Mouse (Mus musculus) right cerebral cortex, postnatal 14 days (tissue): Measurements from ENCODE around the gene Pecam1.
"Not testable (repeated sequence)": the region's sequence is repeated elsewhere in the genome, so short reads cannot be mapped to it uniquely, and the experiment has no call there.

Experiments
- DNase-seq: peaks from one replicate; pipeline ENCODE4 v3.0.0; 2022

Pecam1 gene

DNA sequence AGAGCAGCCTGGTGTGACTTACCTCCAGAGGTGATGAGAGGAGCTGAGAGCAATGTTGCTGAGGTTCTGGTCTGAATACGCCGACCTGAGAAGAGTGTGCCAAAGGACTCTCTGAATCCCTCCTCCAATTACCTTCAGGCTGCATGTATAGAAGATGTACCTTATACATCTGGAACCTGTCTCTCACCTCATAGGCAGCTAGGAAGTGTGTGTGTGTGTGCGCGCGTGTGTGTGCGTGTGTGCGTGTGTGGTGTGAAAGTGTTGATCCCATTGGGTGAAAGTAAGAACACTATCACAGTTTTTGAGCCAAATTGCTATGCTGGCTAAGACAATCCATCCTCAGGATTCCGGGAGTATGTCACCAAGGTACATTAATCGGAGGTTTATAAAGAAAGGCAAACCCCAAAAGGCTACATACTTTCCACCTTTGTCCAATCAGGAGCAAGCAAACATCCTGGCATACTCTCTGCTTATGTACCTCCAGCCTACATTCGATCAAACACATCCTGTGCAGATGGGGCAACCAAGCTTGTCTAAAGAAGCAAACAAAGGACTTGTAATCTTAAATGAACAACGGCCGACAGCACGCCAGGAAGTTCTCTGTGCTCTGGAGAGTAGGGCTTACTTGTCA is at the start of gene Pecam1:
Gene Pecam1 (minus strand): TSS at position 508 of the 631 bp plus-strand sequence.
- no peak for DNase-seq

DNA sequence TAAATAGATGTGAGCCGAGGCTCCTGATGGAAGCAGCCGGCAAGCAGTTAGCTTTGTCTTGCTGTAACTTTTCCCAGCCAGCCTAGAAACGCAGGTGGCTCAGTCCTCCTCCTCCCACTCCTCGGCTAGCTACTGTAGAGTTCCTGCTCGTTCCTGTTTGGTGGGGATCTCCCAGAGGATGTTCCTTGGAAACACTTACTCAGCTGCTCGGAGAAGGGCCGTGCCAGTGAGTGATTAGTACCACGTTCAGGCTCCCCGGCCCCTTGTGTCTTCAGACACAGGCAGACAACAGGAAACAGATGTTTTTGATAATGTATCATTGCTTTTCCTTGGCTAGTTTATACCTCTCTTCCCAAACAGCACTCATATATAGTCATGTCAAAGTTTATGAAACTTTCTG is 45.3 kb upstream of the Pecam1 start:
- DNase-seq, result no peak

GRCm38 (mm10) chr11:106793846-106794245 is 43.4 kb upstream of the Pecam1 start:
- DNase-seq, result no peak

- DNase-seq, result no peak
These were observed 39.2 kb upstream of the Pecam1 start for GRCm38 (mm10) chr11:106789649-106790048.

- peak; percentile 93 for DNase-seq
These were observed 38.5 kb upstream of the Pecam1 start, which contains the start of the genes Ddx5 and Cep95 for GRCm38 (mm10) chr11:106788775-106789459. Ddx5 (minus strand) TSS chr11:106789185. Cep95 (plus strand) TSS chr11:106789252.

DNA sequence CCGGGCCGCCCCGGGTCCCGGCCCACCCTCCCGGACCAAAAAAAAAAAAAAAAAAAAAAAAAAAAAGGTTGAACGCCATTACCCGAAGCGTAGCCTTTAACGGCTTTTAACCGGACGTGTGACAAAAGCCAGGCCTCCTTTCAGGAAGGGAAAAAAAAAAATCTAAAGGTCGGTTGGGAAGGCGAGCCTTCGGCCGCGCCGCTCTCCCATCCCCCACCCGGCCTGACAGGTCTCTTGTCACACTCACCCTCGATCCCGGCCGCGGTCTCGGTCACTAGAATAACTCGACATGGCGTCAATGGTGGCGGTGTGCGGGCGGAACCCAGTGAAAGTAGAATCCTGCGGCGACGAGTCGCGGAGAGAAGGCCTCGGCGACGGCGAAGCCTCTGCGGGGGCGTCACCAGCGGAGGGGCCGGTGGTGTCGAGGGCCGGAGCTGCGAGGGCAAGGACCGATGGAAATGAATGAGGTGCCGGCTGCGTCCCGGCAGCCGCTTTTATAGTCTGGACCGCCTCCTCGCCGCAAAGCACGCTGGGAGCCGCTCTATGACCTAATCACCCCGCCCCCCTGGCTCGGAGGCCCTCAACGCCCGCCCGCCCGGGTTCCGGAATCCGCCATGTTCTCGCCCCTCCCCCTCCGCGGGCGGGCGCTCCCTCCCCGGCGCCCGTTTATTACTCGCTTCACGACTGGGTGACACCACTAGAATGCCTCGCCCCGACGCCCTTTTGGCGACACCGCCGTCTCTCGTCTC is 37.8 kb upstream of the Pecam1 start:
- peak; percentile 100 for DNase-seq

DNA sequence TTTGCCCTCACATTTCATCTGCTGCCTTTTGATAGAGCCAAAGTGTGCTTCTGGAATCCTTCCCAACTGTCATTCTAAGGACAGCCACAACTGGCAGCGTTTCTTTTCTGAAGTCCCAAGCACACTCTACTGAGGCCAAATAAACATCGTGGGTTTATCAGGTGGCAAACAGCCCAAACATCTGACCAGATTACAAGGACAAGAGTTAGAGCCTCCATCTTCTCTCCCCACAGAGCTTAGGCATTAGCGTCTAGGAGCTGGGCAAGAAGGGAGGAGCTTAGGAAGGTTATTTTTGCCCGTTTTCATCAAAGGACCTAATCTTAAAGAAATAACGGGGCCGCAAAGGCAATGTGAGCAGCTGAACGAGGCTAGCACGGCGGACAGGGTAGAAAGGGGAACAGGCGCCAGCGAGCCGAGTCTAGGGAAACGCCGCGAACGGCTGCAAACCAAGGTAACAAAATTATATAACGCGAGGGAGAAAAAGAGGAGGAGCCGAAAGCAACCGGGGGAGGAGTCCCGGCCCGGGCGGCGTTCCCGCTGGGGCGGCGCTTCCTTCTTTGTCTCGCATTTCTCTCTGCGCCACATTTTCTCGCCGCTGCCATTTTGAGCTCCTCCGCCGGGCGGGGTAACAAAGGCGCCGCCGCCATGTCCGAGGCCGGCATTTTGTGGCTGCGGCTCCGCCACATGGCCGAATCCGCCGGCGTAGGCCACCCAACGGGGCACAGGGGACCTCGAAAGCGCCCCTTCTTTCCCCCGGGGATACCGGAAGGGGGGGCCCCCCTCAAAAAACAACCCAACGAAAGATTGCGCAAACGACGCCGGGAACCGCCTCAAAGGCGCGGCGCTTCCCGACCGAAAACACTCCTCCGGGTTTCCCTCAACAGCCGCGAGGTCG is 37.0 kb upstream of the Pecam1 start:
- DNase-seq, result peak; percentile 92

- no peak for DNase-seq
These were observed 34.6 kb upstream of the Pecam1 start for GRCm38 (mm10) chr11:106785043-106785442.

GRCm38 (mm10) chr11:106784476-106784875 is 34.0 kb upstream of the Pecam1 start:
- DNase-seq, result no peak

GRCm38 (mm10) chr11:106782841-106783764 is 32.7 kb upstream of the Pecam1 start:
- no peak for DNase-seq

GRCm38 (mm10) chr11:106782271-106782670 is 31.8 kb upstream of the Pecam1 start:
- not testable (repeated sequence) for DNase-seq

- no peak for DNase-seq
These were observed 30.3 kb upstream of the Pecam1 start for GRCm38 (mm10) chr11:106780590-106781220.

DNA sequence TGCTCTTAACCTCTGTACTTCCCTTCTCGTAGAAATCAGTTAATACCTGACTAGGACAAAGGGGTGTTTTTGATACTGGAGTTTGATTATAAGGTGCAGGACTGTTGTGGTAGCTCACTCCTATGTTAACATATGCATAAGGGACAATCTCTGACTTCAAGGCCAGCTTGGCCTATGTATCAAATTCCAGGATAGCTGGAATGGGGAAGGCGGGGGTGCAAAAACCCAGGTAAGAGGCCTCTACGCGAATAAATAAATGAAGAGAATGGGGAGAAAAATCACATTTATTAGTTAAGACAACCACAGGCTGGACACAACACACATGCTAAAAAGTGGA is 29.6 kb upstream of the Pecam1 start:
- no peak for DNase-seq

DNA sequence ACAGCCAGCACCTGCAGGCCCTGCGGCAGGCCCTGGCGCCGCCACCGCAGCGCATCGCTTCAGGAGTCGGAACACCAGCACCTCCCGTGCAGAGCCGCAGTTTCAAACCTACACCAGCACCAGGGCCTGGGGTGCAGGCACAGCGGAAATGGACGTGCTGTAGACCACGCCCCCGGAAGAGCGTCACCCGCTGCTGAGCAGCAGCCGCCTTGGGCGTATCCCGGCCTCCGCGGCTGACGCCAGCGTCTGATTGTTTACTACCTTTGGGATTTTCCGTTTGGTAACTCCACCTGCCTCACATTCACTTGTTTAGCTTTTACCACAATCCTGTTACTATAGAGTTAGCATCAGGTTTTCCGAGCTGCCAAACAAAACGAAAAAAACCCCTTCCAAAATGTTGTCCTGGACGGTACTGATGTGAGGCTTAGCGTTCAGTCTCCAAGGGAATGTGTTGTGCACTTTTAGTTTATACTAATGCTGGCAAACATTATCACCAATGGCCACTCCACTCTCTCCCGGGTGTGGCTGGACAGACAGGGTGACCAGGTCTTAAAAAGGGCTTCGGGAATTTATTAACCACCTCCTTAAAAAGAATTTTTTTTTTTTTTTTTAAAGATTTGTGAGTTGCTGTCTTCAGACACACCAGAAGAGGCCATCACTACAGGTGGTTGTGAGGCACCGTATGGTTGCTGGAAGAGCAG is 29.1 kb upstream of the Pecam1 start, which contains the start of gene Polg2:
Gene Polg2 (minus strand): TSS at position 150 of the 701 bp plus-strand sequence.
- DNase-seq, result peak; percentile 88

DNA sequence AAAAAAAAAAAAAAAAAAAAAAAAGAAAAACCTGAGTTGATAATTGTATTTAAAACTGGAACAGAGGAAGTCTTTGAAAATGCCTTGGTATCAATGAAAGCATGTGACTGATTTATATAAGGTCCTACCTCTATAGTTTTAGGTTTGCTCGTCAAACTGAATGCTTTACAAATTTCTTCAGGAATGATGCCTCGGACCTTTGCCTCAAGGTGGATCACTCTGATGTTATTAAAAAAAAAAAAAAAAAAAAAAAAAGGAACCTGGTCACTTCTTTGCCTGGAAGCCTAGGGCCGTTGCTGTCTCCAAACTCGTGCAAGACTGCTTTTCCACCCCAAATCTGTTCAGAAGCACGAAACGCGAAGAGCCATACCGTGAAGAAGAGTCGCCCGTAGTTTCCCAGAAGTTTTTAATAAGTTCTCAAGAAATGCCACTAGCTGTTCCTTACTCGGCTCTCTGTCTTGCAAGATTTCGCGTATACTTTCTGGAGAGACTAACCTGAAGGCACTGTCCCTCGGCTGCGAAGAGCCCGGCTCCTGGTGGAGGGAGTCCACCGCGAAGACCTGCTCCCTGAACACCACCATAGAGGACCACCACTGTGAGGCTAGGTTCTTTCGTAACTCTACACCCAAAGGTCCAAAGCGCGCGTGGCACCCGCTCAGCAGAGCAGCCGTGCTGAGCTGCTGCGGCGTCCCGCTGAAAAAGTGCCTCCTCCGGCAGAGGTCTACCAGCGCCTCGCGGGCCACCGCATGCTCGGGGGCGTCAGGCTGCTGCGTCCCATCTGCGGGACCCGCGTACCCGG is 28.4 kb upstream of the Pecam1 start:
- DNase-seq, result no peak

DNA sequence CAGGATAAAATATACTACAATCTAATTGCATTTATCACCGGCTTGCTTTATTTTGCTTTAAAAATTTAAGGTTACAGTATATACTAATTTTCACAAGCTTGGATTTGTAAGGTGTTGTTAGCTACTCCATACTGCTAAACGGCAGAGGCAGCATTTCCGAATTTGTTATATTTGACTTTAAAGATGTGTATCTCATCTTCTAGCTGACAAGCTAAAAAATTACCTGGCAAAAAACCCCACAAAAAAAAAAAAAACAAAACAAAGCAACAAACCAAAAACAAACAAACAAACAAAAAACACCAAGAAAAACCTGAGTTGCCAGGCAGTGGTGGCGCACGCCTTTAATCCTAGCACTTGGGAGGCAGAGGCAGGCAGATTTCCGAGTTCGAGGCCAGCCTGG is 27.7 kb upstream of the Pecam1 start:
- DNase-seq, result no peak

DNA sequence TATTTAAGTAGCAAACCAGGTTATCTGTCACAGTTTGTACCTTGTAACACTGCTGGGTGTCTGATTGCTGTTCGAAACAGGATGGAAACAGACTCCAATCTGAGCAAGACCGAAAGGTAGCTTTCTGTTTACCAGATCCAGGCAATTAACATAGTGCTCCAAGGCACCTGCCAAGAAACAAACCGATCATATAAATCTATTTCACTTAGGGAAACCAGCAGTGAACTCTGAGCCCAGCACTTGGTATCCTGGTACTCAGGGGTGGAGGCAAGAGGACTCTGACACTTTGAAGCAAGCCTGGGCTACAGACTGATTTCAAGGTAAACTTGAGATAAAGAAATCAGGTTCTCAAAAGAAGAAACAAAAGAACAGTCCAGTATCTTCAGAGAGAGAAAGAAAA is 27.0 kb upstream of the Pecam1 start:
- no peak for DNase-seq

DNA sequence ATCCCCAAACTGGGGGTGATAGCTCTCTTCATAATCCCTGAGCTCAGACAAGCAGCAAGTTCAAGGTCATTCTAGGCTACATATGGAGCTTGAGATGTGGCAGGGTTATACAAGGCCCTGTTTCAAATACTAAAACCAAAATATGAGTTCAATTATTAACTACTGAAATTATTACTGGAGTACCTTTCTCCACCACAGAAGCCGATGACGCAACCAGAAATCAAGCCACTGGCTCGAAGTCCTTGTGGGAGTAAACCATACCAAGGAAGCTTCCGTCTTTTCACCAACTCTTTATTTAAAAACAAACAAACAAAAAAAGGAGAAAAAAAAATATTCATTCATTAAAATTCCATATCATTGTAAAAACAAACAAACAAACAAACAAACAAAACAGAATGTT is 26.5 kb upstream of the Pecam1 start:
- no peak for DNase-seq

DNA sequence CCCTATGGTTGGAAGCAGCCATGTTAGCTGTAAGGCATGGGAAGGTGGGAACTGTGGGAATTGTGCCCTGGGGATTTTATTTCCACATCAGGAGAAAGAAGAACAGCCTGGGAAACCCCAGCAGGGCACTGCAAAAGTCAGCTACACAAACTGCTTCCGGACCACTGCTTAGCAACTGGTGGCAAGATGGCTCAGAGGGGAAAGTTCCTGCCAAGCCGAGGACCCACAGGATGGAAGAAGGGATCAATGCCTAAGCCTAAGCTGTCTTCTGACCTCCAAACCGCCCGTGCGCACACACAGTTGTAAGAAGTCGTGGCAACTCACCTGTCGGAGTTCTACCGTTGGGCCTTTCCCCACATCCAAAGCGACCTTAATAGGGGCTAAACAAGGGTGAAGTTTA is 22.6 kb upstream of the Pecam1 start:
- DNase-seq, result no peak
